Mouse (Mus musculus) midbrain, embryonic 16.5 days (tissue): ENCODE results near the gene Snx8. TPM values are rescaled to one million over a fixed set of nuclear protein-coding genes. Genes with fewer than 3 reads are reported as not detected.

Source experiments
- ATAC-seq: fragments of 200-750 bp; cut with Nextera tagmentation; 2 replicates; pipeline ENCODE4 v1.8.0; 2017; ENCODE audit warnings: moderate TSS enrichment
- H3K27ac ChIP-seq: fragments of 300-500 bp; sonication (generic); 2 replicates; pipeline ENCODE4 v1.5.1; 2014; ENCODE audit warnings: mild to moderate bottlenecking, low read length, mixed read lengths
- H3K27me3 ChIP-seq: fragments of 300-500 bp; sonication (generic); 2 replicates; pipeline ENCODE4 v1.6.1; 2014; ENCODE audit warnings: low read depth, low read length, mixed read lengths; ENCODE audit not compliant: control insufficient read depth, insufficient read depth
- H3K36me3 ChIP-seq: fragments of 300-500 bp; sonication (generic); 2 replicates; pipeline ENCODE4 v1.6.1; 2014; ENCODE audit warnings: mild to moderate bottlenecking, low read length, moderate library complexity, mixed read lengths; ENCODE audit not compliant: control insufficient read depth, insufficient read depth
- H3K4me1 ChIP-seq: fragments of 300-500 bp; sonication (generic); 2 replicates; pipeline ENCODE4 v1.6.1; 2014; ENCODE audit warnings: mild to moderate bottlenecking, low read length, mixed read lengths; ENCODE audit not compliant: control insufficient read depth, insufficient read depth
- H3K4me2 ChIP-seq: fragments of 300-500 bp; sonication (generic); 2 replicates; pipeline ENCODE4 v1.6.1; 2014; ENCODE audit warnings: mild to moderate bottlenecking, low read length, mixed read lengths
- H3K4me3 ChIP-seq: fragments of 300-500 bp; sonication (generic); 2 replicates; pipeline ENCODE4 v1.5.1; 2014; ENCODE audit warnings: low read depth, mild to moderate bottlenecking, low read length, moderate library complexity, mixed read lengths
- H3K9ac ChIP-seq: fragments of 300-500 bp; sonication (generic); 2 replicates; pipeline ENCODE4 v1.6.1; 2014; ENCODE audit warnings: low read depth, low read length, mixed read lengths
- H3K9me3 ChIP-seq: fragments of 300-500 bp; sonication (generic); replicated peaks from 2 replicates; pipeline ENCODE4 v1.6.1; 2014; ENCODE audit warnings: mild to moderate bottlenecking, low read length, mixed read lengths; ENCODE audit not compliant: control insufficient read depth, poor library complexity, severe bottlenecking
- WGBS: fragments of 180-500 bp; shearing (Covaris S2); extraction: QIAGEN DNeasy Blood & Tissue Kit; methylation state at CpG from one replicate; pipeline ENCODE4 v1.1.7; 2014; 5-methylcytosine and 5-hydroxymethylcytosine counted together
- microRNA-seq: library from miRNA; unstranded; fragments of <30 nt; microRNA quantifications from one replicate; pipeline ENCODE4, GENCODE M21; 2017
- polyA plus RNA-seq: library from polyadenylated mRNA; unstranded; fragments of >200 nt; fragmentation: Nextera tagmentation; extraction: Ambion mirVana; gene quantifications from 2 replicates; pipeline ENCODE4 v1.2.1, GENCODE M21; 2015

Snx8 gene
- polyA plus RNA-seq, 1 experiment from 2014 or later = 46.4 TPM

DNA sequence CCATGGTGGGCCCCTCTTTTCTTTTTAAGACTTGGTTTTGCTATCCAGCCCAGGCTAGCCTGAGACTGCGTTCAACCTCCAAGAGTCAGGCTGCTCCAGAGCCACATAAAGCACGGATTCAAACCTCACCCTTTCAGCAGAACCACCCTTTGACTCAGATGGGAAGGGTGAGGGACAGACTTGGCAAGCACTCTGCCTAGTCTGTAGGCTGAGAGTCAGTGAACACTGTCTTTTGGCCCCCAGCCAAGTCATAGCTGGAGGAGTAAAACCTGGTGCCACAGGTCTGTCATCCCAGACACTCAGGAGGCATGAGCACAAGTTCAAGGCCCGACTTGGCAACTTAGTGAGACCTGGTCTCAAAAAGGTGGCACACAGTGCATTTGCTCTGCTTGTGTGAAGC lies 72.3 kb downstream of the Snx8 start:
- Histone ChIP-seq H3K27ac (no peak overlapping the region), H3K9me3 (no peaks in the 10 kb centered on the region), H3K4me3 (no peak overlapping the region), H3K36me3 (peaks cover 18% of the 10 kb centered on the region), H3K4me1 (peaks cover 9% of the 10 kb centered on the region), H3K27me3 (no peaks in the 10 kb centered on the region), H3K4me2 (no peak overlapping the region), H3K9ac (no peak overlapping the region)
- ATAC-seq = no peak
- WGBS = 83% methylated on average over 3 of the region's 3 CpGs

DNA sequence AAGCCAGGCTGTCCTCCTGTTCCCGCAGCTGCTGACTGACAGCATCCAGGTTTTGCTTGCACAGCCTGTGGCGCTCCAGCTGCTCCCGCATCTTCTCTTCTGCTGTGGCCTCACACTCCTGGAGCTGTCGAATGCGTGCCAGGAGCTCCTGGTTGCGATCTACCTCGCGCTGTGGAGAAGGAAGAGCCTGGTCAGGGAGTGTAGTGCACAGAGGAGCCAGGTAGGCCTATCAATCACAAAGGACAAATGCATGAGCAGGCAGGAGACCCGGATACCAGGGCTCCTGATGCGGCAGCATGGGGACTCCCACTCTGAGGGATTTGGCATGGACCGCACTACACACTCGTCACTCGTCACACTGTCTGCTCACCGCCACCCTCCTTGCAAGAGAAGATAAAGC lies 81.5 kb downstream of the Snx8 start:
- ATAC-seq = no peak
- H3K4me2 ChIP-seq = no peak overlapping the region
- H3K9ac ChIP-seq = no peak overlapping the region
- no peaks in the 10 kb centered on the region for H3K27me3 ChIP-seq
- WGBS = 84% methylated on average over 14 of the region's 14 CpGs
- H3K9me3 ChIP-seq = no peaks in the 10 kb centered on the region
- H3K4me1 ChIP-seq = no peaks in the 10 kb centered on the region
- no peak overlapping the region for H3K4me3 ChIP-seq
- H3K27ac ChIP-seq = no peak overlapping the region
- H3K36me3 ChIP-seq = peaks cover 33% of the 10 kb centered on the region

GRCm38 (mm10) chr5:140306016-140306415 lies 83.0 kb downstream of the Snx8 start:
- no peak overlapping the region for H3K27ac ChIP-seq
- no peaks in the 10 kb centered on the region for H3K9me3 ChIP-seq
- no peak overlapping the region for H3K4me2 ChIP-seq
- no peaks in the 10 kb centered on the region for H3K27me3 ChIP-seq
- H3K4me1 ChIP-seq = no peaks in the 10 kb centered on the region
- H3K36me3 ChIP-seq = peaks cover 31% of the 10 kb centered on the region
- no peak overlapping the region for H3K4me3 ChIP-seq
- 80% methylated on average over 8 of the region's 8 CpGs for WGBS
- no peak overlapping the region for H3K9ac ChIP-seq
- ATAC-seq = no peak

DNA sequence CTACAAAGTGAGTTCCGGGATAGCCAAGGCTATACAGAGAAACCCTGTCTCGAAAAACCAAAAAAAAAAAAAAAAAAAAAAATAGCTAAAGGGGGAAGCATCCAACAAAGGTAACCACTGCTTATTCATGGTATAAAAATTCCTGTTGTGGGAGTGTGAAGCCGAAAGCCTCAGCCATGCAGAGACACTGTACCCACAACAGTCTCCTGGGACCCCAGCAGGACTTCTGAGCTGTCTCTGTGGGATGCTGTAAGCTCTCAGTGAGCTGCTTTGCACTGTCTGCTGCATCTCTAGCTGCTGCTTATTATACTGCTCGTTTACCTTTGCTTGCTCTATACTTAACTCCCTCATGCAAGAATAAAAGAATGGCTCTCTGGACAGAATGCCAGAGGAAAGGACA lies 90.8 kb downstream of the Snx8 start:
- no peak for ATAC-seq
- H3K36me3 ChIP-seq = peaks cover 25% of the 10 kb centered on the region
- H3K27ac ChIP-seq = no peak overlapping the region
- H3K4me3 ChIP-seq = no peak overlapping the region
- H3K4me1 ChIP-seq = no peaks in the 10 kb centered on the region
- H3K9ac ChIP-seq = no peak overlapping the region
- WGBS = 87% methylated on average over 4 of the region's 4 CpGs
- H3K9me3 ChIP-seq = no peaks in the 10 kb centered on the region
- H3K27me3 ChIP-seq = no peaks in the 10 kb centered on the region
- H3K4me2 ChIP-seq = no peak overlapping the region

GRCm38 (mm10) chr5:140292152-140292551 lies 96.9 kb downstream of the Snx8 start:
- H3K4me3 ChIP-seq = no peak overlapping the region
- no peak overlapping the region for H3K27ac ChIP-seq
- no peaks in the 10 kb centered on the region for H3K27me3 ChIP-seq
- H3K9ac ChIP-seq = no peak overlapping the region
- no peak overlapping the region for H3K4me2 ChIP-seq
- H3K9me3 ChIP-seq = no peaks in the 10 kb centered on the region
- H3K36me3 ChIP-seq = peaks cover 8% of the 10 kb centered on the region; the same call in 1 of the 2 replicates
- WGBS = 91% methylated on average over 1 of the region's 1 CpGs
- no peaks in the 10 kb centered on the region for H3K4me1 ChIP-seq
- ATAC-seq = peak; percentile 45; the same call in 1 of the 2 replicates

Small RNA genes within 50 kb of the gene (microRNA-seq; reads per million reads assigned to microRNA genes)
- not detected for gene Mir7038

Other genes with a start within 250 kb of the Snx8 start
- 31.2 and 32.0 TPM in 2 replicates for gene Mad1l1, start 67.7 kb downstream of the Snx8 start, polyA plus RNA-seq
- gene Nudt1, start 67.6 kb downstream of the Snx8 start, polyA plus RNA-seq = 19.2 and 20.0 TPM in 2 replicates
- 20.0 and 21.3 TPM in 2 replicates for gene Mrm2, start 57.4 kb downstream of the Snx8 start, polyA plus RNA-seq
- 60.2 and 61.1 TPM in 2 replicates for gene Eif3b, start 30.1 kb upstream of the Snx8 start, polyA plus RNA-seq
- not detected in 2 replicates for gene Gm4869, start 56.4 kb upstream of the Snx8 start, polyA plus RNA-seq
- 25.5 and 30.6 TPM in 2 replicates for gene Chst12, start 116.3 kb upstream of the Snx8 start, polyA plus RNA-seq
- gene Grifin, start 175.8 kb upstream of the Snx8 start, polyA plus RNA-seq = 0.43 TPM in 1 of 2 replicates, not detected in the other
- gene Lfng, start 218.1 kb upstream of the Snx8 start, polyA plus RNA-seq = 18.4 and 23.1 TPM in 2 replicates